Mouse (Mus musculus): Measurements from ENCODE around the gene Htra2.
A peak's percentile ranks its signal among the peaks of the same experiment; 100 is the strongest.

Gene Htra2

DNA sequence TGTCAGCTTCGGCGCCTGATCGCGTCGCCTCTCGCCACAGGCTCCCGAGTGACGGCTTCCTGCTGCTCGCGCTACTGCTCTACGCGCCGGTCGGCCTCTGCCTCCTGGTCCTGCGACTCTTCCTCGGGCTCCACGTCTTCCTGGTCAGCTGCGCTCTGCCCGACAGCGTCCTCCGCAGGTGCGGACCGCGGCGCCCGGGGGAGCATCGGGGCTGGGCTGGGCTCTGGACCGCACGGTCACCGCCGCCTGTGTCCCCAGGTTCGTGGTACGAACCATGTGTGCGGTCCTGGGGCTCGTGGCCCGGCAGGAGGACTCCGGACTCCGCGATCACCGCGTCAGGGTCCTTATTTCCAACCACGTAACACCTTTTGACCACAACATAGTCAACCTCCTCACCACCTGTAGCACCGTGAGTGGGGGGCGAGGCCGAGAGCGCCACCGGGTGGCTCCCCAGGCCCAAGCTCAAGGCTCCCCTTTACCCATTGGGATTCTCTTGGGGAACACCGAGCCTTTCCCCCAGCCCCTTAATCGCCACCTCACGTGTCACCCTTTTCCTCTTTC is at the start of gene Htra2:
Gene Htra2, minus strand, starts transcription at position 403 of the 561 bp plus-strand sequence.
- no peak for DNase-seq (ENCODE audit: low spot score)

- no peak for DNase-seq (ENCODE audit: low spot score)
These were observed 49.1 kb upstream of the Htra2 start for GRCm38 (mm10) chr6:83104158-83104557.

DNA sequence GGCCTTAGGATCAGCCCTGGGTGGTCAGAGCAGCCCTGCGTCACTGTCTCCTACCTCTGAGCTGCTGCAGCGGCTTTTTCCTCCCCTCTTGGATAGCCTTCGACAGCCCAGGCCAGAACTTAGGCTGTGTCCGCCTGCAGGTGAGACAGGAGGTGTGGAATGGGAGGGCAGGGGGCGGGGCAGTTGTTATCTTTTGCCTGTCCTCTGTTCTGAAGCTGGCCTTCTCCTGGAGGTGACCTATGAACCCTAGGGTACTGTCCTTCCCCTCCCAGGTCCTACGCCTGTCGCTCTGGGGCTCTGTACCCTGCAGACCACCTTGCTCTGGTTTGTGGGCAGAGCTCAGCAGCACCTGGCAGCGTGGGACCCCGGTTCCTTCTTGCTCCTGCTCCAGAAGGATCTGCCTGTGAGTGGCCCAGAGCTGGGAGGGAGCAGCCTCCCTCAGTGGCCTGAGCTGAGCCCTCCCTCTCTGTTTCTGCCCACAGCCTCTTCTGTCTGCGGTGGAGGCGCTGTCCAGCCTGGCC is 48.1 kb upstream of the Htra2 start:
- no peak for DNase-seq (ENCODE audit: low spot score)

GRCm38 (mm10) chr6:83101688-83102556 is 46.8 kb upstream of the Htra2 start:
- DNase-seq (ENCODE audit: low spot score) = peak; percentile 62

- peak; percentile 86 for DNase-seq (ENCODE audit: low spot score)
These were observed 46.2 kb upstream of the Htra2 start, which contains the start of the genes Ccdc142 and Gm42688 for GRCm38 (mm10) chr6:83101316-83101687. Gene Ccdc142 (plus strand): TSS chr6:83101601. Gene Gm42688 (plus strand): TSS chr6:83101617.

GRCm38 (mm10) chr6:83098411-83098810 is 43.3 kb upstream of the Htra2 start:
- no peak for DNase-seq (ENCODE audit: low spot score)

DNA sequence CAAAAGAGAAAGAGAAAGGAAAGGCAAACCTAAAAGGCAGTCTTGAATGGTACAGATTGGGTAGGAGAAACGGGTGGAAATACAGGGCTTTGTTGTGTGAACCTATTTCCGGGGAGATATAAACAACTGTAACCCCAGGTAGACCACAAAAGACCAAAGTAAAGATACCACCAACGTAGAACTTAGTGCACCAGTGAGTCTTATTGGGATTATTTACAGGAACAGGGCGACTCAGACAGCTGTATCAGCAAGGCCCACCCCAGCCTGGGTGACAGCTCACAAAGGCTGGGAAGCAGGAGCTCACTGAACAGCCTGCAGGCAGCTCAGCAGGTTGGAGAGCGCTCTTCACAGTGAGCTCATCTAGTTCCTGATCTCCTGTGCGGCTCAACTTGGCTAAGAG is 40.9 kb upstream of the Htra2 start:
- DNase-seq (ENCODE audit: low spot score) = no peak

DNA sequence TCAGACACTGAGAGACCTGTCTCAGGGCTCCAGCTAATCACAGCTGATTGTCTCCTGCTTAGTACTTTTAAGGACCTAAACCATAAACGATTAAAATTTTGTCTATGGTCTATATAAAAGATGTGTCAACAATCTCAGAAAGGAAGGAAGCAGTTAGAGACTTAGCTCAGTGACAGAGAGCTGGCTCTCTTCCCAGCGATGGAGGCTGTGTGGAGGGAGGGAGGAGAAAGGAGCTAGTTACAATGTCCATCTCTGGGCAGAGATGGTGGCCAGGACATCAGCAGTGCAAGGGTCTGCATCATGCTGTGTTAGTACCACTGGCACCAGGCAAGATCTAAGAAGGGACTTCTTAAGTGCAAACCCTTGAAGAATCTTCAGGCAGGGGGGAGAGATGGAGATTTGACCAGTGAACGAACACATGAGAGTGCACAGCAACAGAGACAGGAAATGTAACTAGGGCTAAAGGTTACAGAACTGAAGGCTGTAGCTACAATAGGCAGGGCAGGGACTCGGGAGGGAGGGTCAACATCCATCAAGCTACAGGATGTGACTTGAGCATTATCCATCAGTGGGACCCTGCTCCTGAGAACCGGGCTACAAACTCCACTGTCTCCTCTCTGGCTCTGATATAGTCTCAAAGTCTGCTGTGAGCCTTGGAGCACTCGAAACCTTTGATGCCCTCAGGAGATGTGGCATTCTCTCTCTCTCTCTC is 37.5 kb upstream of the Htra2 start:
- no peak for DNase-seq (ENCODE audit: low spot score)

- DNase-seq (ENCODE audit: low spot score) = no peak
These were observed 32.8 kb upstream of the Htra2 start for GRCm38 (mm10) chr6:83087926-83088260.

- no peak for DNase-seq (ENCODE audit: low spot score)
These were observed 32.3 kb upstream of the Htra2 start for GRCm38 (mm10) chr6:83087205-83087925.

GRCm38 (mm10) chr6:83086121-83087035 is 31.3 kb upstream of the Htra2 start, which contains the start of gene Lbx2:
Gene Lbx2 (plus strand): TSS chr6:83086367.
- no peak for DNase-seq (ENCODE audit: low spot score)

DNA sequence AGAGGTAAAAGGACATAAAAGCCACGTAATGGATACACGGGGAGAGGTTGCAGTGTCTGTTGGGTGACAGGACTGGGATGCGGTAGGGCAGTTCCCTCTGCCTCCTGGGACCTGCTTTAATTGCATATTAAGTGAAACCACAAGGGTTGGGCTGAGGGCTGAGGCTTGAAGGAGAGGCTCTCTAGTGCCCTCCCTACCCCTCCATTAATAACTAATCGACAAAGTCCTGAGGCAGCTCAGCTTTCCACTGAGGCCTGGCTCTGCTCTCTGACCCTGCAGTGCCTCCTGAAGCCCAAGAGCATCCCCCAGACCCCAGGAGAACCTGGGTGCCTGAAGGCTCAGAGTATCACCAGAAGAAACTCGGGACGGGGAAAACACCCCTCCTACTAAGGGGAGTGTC is 29.4 kb upstream of the Htra2 start:
- DNase-seq (ENCODE audit: low spot score) = no peak

GRCm38 (mm10) chr6:83083497-83083896 is 28.4 kb upstream of the Htra2 start:
- DNase-seq (ENCODE audit: low spot score) = no peak

GRCm38 (mm10) chr6:83080210-83080609 is 25.1 kb upstream of the Htra2 start:
- DNase-seq (ENCODE audit: low spot score) = no peak

DNA sequence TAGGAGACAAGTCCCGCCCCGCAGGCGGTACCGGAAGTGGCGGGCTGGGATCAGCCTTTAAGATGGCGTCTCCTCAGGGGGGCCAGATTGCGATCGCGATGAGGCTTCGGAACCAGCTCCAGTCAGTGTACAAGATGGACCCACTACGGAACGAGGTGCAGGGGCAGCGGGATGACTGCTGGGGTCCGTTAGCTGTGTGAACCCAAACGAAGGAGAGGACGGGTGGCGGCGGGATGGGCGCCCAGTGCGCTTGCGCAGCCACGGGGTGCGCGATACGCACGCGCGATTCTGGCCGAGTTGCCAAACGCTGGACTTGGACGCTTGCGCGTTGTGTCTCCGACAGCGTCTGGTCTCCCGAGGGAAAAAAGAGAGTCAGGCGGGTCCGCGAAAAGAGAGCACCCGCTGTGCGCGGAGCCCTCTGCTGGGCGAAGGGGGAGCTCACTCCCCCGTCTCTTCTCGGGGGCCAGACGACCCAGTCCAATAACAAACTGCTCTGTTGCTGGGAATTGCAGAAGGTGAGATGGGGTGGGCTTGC is 23.3 kb upstream of the Htra2 start:
- DNase-seq (ENCODE audit: low spot score) = peak; percentile 99

DNA sequence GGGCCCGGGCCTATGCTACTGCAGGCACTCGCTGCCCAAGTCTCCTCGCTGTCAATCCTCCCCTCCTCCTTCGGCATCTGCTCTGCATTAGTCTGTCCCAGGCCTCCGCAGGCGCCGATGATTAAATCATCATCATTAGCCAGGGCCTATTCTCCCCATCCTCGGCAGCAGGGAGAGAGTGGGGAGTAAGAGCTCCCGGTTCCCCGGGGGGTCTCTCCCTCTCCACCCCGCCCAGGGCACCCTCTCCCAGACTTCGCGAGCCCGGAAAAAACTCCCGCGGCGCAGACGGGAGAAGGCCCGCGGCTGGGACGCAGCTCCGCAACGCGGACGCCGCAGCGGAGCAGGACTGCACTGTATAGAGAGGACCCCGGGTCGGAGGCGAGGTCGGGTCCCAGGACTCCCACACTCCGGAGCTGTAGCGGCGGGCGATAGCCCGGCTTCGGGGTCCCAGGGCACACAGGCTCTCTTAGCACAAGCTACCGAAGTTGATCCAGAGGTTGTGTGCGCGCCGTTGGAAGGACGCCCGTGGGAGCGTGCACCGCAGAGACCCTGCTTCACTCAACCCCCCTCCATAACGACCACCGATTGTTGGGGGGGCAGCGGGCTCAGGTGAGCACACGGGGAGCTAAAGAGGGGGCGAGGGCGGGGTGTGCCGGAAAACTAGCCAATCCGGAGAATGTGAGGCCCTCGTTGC is 22.7 kb upstream of the Htra2 start, which contains the start of gene Pcgf1:
Gene Pcgf1, plus strand, starts transcription at position 240 of the 694 bp plus-strand sequence.
- DNase-seq (ENCODE audit: low spot score) = no peak

DNA sequence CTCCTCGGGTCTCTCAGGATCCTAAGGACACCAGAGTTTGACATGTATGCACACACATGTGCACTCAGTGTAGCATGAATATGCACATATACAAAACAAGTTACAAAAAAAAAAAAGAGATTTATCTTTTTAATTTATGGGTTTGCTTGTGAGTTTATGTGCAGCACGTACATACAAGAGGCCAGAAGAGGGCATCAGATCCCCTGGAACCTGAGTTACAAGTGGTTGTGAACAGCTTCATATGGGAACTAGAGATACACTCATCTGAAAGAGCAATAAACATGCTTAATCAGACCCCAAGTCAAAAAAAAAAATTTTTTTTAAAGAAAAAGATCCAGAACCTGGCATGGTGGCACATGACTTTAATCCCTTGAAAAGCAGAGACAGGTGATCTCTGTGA is 19.9 kb upstream of the Htra2 start:
- no peak for DNase-seq (ENCODE audit: low spot score)

DNA sequence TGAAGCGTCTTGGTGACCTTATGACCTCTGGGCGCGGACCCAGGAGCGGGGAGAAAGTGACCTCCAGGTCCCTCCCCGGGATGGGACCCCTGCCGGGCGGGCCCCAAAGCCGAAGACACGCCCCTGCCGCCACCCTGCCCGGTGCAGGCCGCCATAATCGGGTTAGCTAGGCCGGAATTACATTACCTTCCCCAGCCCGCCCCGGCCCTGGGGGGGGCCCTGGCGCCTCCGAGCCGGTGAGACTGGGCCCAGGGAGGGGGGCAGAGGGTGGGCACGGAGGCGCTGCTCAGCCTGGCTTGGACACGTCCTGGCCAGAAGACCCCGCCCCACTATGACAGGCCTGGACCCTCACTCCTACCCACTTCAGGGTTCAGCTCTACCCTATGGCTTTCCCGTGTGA is 16.1 kb upstream of the Htra2 start:
- no peak for DNase-seq (ENCODE audit: low spot score)

DNA sequence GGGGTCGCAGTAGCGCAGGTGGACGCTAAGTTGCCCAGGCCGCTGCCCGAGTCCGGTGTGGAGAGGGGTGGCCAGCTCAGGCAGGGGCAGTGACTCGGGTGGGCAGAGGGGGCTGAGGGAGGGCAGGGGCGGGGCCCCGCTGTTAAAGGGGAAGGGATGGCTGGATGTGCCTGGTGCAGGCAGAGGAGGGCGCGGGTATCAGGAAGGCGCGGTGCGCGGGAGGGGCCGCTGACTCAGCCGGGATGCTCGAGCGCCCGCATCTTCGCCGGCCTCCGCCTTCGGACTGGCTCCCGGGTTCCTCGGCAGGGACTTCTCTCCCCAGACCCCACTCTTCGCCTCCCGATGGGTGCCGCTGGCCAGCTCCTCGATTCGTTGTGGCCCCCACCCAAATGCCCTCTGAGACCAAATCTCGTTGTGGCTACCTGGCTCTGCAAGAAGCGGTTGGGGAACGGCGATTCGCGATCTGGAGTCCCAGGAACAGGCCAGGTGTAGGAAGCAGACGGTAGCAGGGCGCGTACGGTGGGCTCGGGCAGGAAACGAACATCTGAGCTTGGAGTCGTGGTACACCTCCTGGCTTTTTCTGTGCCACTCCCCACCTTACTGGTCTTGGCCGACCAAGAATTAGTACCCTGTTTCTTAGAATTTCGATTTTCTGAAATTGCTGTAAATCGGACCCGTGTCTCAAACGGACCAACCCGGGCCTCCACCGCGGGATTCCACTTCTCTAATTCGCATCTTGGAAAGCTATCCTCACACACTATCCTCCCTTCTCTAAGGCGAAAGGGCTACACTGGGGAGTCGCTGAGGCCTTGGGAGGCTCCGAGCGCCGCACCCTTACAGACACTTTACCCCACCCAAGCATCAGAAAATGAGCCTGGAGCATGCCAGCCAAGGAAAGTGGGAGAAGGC is 15.5 kb upstream of the Htra2 start:
- DNase-seq (ENCODE audit: low spot score) = no peak

GRCm38 (mm10) chr6:83070247-83070310 is 15.0 kb upstream of the Htra2 start, which contains the start of gene Tlx2:
Gene Tlx2 (minus strand): TSS chr6:83070293.
- no peak for DNase-seq (ENCODE audit: low spot score)

All from c-Kit-positive CD71-positive TER-119-positive erythroid progenitor cells, embryonic 14.5 days (primary cell).